Mouse (Mus musculus): ENCODE data around the gene Ubl3.

GRCm38 (mm10) chr5:148588987-148589386 lies 36.4 kb upstream of the Ubl3 start:
- TF ChIP-seq CTCF (IDR thresholded peaks at IDR 0.05; ENCODE audit: low read depth, low read length) (no peak), TAL1 (conservative IDR thresholded peaks at IDR 0.05; ENCODE audit: low read depth, low read length) (no peak), GATA2 (IDR thresholded peaks at IDR 0.05; ENCODE audit: borderline replicate concordance, low read depth, low read length) (no peak), GATA1 (IDR thresholded peaks at IDR 0.05; ENCODE audit: borderline replicate concordance, low read length) (no peak)
